Mouse (Mus musculus): ENCODE measurements at regions not wholly inside any gene's neighbourhood (a gene's known extent, or its start where the extent isn't known, plus 50 kb on each side); places are given as distances from the start of the nearest gene placed in this dataset.

- no peak for DNase-seq
Measured at GRCm38 (mm10) chr9:104387805-104388204, 50.3 kb upstream of the Acpp start.

Measured in right cerebral cortex, postnatal 14 days (tissue).